Mouse (Mus musculus) forebrain, embryonic 16.5 days (tissue): Measurements from ENCODE around the gene Clec18a. TPM values are rescaled to one million over a fixed set of nuclear protein-coding genes. Genes with fewer than 3 reads are reported as not detected.
"Not testable (repeated sequence)": the region's sequence is repeated elsewhere in the genome, so short reads cannot be mapped to it uniquely, and the experiment has no call there.

Source experiments
- ATAC-seq: fragments of 200-750 bp; cut with Nextera tagmentation; 2 replicates; pipeline ENCODE4 v1.8.0; 2017; ENCODE audit warnings: mild to moderate bottlenecking, moderate library complexity
- H3K27ac ChIP-seq: fragments of 300-500 bp; sonication (generic); 2 replicates; pipeline ENCODE4 v1.5.1; 2014; ENCODE audit warnings: low read length, control low read depth
- H3K27me3 ChIP-seq: fragments of 300-500 bp; sonication (generic); replicated peaks from 2 replicates; pipeline ENCODE4 v1.6.1; 2014; ENCODE audit warnings: low read length; ENCODE audit not compliant: control insufficient read depth, insufficient read depth
- H3K36me3 ChIP-seq: fragments of 300-500 bp; sonication (generic); 2 replicates; pipeline ENCODE4 v1.6.1; 2014; ENCODE audit not compliant: control insufficient read depth, insufficient read depth
- H3K4me1 ChIP-seq: fragments of 300-500 bp; sonication (generic); replicated peaks from 2 replicates; pipeline ENCODE4 v1.6.1; 2014; ENCODE audit warnings: low read length; ENCODE audit not compliant: control insufficient read depth, insufficient read depth
- H3K4me2 ChIP-seq: fragments of 300-500 bp; sonication (generic); 2 replicates; pipeline ENCODE4 v1.6.1; 2014; ENCODE audit warnings: mild to moderate bottlenecking, low read length, control low read depth
- H3K4me3 ChIP-seq: fragments of 300-500 bp; sonication (generic); replicated peaks from 2 replicates; pipeline ENCODE4 v1.5.1; 2014; ENCODE audit warnings: mild to moderate bottlenecking, low read length, control low read depth
- H3K9ac ChIP-seq: fragments of 300-500 bp; sonication (generic); replicated peaks from 2 replicates; pipeline ENCODE4 v1.6.1; 2014; ENCODE audit warnings: low read depth, low read length, control low read depth
- H3K9me3 ChIP-seq: fragments of 300-500 bp; sonication (generic); 2 replicates; pipeline ENCODE4 v1.6.1; 2016; ENCODE audit warnings: low read length; ENCODE audit not compliant: control insufficient read depth
- WGBS: fragments of 180-500 bp; shearing (Covaris S2); extraction: QIAGEN DNeasy Blood & Tissue Kit; methylation state at CpG from one replicate; pipeline ENCODE4 v1.1.7; 2014; 5-methylcytosine and 5-hydroxymethylcytosine counted together
- polyA plus RNA-seq: library from polyadenylated mRNA; unstranded; fragments of >200 nt; fragmentation: Nextera tagmentation; extraction: Ambion mirVana; gene quantifications from 2 replicates; pipeline ENCODE4 v1.2.1, GENCODE M21; 2015

The Clec18a gene
- 0.28 and 0.67 TPM in 2 replicates for polyA plus RNA-seq

DNA sequence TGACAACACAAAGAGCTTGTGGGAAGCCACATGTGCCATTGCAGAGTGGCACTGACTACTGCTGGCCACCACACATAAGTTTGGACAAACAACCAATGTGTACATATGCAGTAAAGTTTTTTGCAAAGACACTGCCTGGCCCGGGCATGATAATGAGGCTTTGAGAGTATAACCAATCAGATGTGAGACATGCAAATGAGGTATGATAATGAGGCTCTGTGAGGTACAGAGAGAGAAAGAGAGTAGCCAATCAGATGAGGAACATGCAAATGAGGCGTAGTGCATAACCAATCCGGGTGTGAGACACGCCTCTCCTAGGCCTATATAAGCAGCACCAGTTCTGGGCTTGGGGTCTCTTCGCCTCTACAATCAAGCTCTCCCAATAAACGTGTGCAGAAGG is at the start of gene Clec18a:
TSS of gene Clec18a (minus strand) at position 101 of the 400 bp plus-strand sequence.
- H3K9ac ChIP-seq, H3K9me3 ChIP-seq, ATAC-seq, H3K4me2 ChIP-seq, H3K36me3 ChIP-seq, H3K4me3 ChIP-seq, H3K27ac ChIP-seq, H3K27me3 ChIP-seq: not testable (repeated sequence)
- 90% methylated on average over 4 of the region's 6 CpGs for WGBS
- H3K4me1 ChIP-seq: peaks cover 11% of the 10 kb centered on the region

DNA sequence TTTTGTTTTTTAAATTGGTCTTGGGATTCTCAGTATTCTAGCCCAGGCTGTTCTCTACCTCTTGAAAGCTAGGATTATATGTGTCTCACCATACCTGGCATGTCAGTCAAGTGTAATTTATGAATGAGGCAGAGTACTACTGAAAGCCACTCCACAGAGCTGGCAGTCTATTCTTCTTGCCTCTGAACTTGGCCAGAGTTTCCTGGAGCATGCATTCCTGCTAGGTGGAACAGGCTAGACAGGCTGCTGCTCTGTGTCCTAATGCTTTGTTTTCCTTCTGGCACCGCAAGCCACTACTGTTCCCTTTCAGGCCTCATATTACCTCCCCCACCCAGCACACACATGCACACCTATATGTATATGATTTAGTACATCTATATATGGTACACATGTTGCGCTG is 38.5 kb upstream of the Clec18a start:
- WGBS: 91% methylated on average over 2 of the region's 2 CpGs
- no peak overlapping the region for H3K27ac ChIP-seq
- H3K4me2 ChIP-seq: no peak overlapping the region
- no peak for ATAC-seq
- H3K9ac ChIP-seq: no peak overlapping the region
- H3K9me3 ChIP-seq: no peaks in the 10 kb centered on the region
- H3K4me3 ChIP-seq: no peak overlapping the region
- no peaks in the 10 kb centered on the region for H3K4me1 ChIP-seq
- H3K27me3 ChIP-seq: no peaks in the 10 kb centered on the region
- peaks cover 11% of the 10 kb centered on the region for H3K36me3 ChIP-seq

DNA sequence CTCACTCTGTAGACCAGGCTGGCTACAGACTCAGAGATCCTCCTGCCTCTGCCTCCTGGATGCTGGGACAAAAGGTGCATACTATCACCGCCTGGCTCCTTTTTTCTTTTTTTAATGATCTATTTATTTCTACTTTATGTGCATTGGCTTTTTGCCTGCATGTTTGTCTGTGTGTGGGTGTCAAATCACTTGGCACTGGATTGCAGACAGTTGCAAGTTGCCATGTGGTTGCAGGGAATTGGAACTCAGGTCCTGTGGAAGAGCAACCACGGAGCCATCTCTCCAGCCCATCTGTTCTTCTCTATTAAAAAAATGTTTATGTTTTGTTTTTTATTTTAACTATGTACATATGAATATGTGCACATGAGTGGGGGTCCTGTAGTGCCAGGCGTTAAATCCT is 27.3 kb upstream of the Clec18a start:
- H3K4me3 ChIP-seq: no peak overlapping the region
- H3K4me1 ChIP-seq: no peaks in the 10 kb centered on the region
- no peak; the same call in 1 of the 2 replicates for ATAC-seq
- no peak overlapping the region for H3K4me2 ChIP-seq
- H3K9me3 ChIP-seq: no peaks in the 10 kb centered on the region
- H3K36me3 ChIP-seq: peaks cover 29% of the 10 kb centered on the region
- H3K9ac ChIP-seq: no peak overlapping the region
- no peaks in the 10 kb centered on the region for H3K27me3 ChIP-seq
- no peak overlapping the region for H3K27ac ChIP-seq
- 76% methylated on average over 3 of the region's 3 CpGs for WGBS

DNA sequence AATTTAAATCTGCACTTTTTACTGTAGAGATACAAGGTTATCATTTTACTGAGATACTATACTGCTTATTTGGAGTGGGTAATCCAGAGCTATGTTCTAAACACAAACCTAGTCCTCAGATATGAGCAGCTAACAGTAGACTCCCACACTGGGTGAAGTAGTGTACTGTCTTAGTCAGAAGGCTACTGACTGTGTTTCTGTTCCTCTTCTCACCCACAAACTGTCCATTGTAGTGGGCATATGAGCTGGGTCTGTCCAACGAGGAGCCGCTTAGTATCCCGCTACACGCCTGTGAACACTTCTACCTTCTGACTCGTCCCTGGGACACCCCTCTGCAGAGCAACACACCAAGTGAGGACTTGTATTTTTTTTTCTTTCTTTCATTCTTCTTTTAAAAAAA is 22.7 kb upstream of the Clec18a start:
- H3K9me3 ChIP-seq: no peaks in the 10 kb centered on the region
- WGBS: 94% methylated on average over 5 of the region's 5 CpGs
- peaks cover 22% of the 10 kb centered on the region for H3K36me3 ChIP-seq
- no peak overlapping the region for H3K4me2 ChIP-seq
- H3K9ac ChIP-seq: no peak overlapping the region
- no peaks in the 10 kb centered on the region for H3K27me3 ChIP-seq
- ATAC-seq: no peak
- no peak overlapping the region for H3K27ac ChIP-seq
- H3K4me1 ChIP-seq: no peaks in the 10 kb centered on the region
- H3K4me3 ChIP-seq: no peak overlapping the region

DNA sequence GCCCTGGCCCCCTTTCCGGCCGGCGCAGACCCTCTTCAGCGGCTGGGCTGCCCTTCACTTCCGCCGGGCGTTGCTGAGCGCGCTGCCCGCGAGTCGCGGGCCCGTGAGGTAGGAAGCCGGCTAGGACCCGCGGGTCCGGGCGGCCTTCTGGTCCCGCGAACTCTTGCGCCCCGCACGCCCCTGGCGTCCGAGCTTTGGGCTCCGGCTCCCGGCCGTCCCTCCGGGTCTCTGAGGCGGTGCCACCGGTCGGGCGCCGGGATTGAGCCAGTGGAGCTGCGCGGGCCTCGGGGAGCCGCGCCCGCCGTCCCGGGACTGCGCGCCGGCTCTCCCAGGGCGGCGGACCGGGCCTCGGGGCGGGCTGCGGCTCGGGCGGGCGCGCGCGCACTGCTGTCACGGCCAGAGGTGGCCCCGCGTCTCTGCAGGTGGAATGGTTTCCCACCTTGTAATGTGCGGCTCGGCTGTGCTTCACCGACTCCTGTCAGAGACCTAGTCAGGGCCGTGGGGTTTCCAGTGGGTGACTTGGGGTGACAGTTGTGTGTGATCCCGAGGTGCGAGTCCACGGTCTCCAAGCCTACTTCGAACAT is 2.6 kb upstream of the Clec18a start:
- peak overlapping the region; percentile 73 for H3K4me2 ChIP-seq
- H3K27ac ChIP-seq, H3K36me3 ChIP-seq: not testable (repeated sequence)

DNA sequence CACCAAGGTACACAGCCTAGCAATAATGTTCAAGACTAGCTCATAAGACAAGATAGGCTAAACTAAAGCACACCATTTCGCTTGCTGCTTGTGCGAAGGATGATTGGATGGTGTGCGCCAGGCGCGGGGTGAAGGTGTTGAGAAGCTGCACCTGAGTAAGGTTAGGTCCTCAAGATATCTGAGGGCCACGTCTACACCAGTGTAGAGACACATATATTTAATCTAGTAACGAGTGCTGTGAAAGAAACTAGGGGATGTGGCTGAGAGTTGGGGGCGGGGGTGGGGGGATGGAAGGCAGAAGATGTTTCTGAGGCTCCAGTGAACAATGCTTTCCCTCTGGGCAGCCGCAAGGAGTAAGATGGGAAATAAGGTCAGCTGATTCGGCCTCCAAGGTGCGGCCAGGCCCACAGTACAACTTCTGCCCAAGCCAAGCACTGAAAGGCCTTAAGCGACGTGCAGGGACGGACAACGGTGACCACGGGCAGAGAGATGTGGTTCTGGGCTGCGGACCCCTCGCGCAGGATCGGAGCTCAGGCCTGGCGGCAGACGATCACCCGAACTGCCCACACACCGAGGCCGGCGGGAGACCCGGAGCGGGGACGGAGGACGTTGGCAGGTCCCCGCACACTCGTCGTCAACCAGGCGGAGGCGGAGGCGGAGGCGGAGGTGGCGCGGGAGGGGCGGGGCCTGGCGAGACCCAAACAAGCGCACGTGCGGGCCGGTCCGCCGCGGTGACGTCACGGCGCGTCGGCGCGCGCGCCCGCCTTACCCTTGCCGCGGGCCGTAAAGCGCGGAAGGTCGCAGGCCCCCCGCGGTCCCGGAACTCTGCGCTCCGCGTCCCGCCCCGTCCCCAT is 1.9 kb upstream of the Clec18a start, which contains the start of gene Pdpr:
TSS of gene Pdpr (plus strand) at position 766 of the 854 bp plus-strand sequence.
- H3K36me3 ChIP-seq: no peaks in the 10 kb centered on the region
- peak; percentile 95 for ATAC-seq
- no peaks in the 10 kb centered on the region for H3K9me3 ChIP-seq
- H3K4me2 ChIP-seq: peak within 1 kb of the TSS; percentile 83
- no peaks in the 10 kb centered on the region for H3K27me3 ChIP-seq
- 8% methylated on average over 39 of the region's 72 CpGs for WGBS
- H3K27ac ChIP-seq: peak within 1 kb of the TSS; percentile 58; the same call in 1 of the 2 replicates
- H3K4me1 ChIP-seq: peaks cover 11% of the 10 kb centered on the region
- H3K4me3 ChIP-seq: peak within 1 kb of the TSS; percentile 70
- H3K9ac ChIP-seq: peak within 1 kb of the TSS; percentile 79

More for the DNA sequence above, 2.6 kb upstream of the Clec18a start:
- Histone ChIP-seq H3K9ac (peak overlapping the region; percentile 62), H3K4me1 (peaks cover 11% of the 10 kb centered on the region), H3K4me3 (peak overlapping the region; percentile 70)
- H3K27me3 ChIP-seq, H3K9me3 ChIP-seq: not testable (repeated sequence)
- ATAC-seq: peak; percentile 41
- WGBS: under 1% methylated on average over 42 of the region's 69 CpGs

DNA sequence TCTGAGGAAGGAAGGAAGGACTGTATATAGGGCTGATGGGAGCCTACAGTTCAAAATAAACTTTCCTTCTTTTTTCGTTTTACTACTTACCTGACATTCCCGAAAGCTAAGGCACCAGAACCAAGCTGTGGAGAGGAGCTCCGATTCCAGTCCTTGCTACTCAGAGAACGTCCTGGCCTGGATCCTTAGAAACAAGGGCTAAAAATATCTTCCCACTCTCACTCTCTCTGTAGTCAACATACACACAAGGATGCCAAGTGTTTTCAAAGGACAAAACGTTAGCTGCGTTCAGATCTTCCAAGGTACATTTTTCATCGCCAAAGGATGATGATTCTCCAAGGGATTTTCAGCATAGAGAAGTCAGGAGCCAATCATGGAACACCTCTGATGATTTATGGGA is 520 bp downstream of the Clec18a start:
- no peak overlapping the region for H3K9ac ChIP-seq
- no peak overlapping the region for H3K27ac ChIP-seq
- 78% methylated on average over 7 of the region's 7 CpGs for WGBS
- no peaks in the 10 kb centered on the region for H3K9me3 ChIP-seq
- no peaks in the 10 kb centered on the region for H3K27me3 ChIP-seq
- H3K4me3 ChIP-seq: no peak overlapping the region
- H3K36me3 ChIP-seq: no peaks in the 10 kb centered on the region
- no peak for ATAC-seq
- no peak overlapping the region for H3K4me2 ChIP-seq
- H3K4me1 ChIP-seq: peaks cover 11% of the 10 kb centered on the region

DNA sequence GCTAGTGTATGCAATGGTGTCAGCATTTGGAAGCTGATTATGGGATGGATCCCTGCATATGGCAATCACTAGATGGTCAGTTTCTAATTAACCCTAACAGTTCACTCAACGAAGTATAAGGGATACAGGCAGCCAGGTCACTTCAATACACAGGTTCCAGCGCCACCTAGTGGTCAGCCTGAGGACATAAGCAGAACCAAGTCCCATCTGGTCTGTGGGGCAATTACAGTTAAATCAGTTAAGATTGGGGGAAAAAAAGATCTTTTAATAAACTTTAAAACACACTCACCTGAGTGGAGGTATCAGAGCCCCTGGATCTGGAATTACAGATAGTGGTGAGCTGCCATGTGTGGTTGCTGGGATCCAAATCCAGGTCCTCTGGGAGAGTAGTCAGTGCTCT is 2.1 kb downstream of the Clec18a start:
- H3K36me3 ChIP-seq: no peaks in the 10 kb centered on the region
- WGBS: 0% methylated on average over 2 of the region's 2 CpGs
- H3K9me3 ChIP-seq: no peaks in the 10 kb centered on the region
- H3K27me3 ChIP-seq: no peaks in the 10 kb centered on the region
- H3K4me2 ChIP-seq: no peak overlapping the region
- H3K4me1 ChIP-seq: peaks cover 4% of the 10 kb centered on the region; the same call in 1 of the 2 replicates
- H3K4me3 ChIP-seq: no peak overlapping the region
- H3K9ac ChIP-seq: no peak overlapping the region
- no peak overlapping the region for H3K27ac ChIP-seq
- no peak for ATAC-seq

DNA sequence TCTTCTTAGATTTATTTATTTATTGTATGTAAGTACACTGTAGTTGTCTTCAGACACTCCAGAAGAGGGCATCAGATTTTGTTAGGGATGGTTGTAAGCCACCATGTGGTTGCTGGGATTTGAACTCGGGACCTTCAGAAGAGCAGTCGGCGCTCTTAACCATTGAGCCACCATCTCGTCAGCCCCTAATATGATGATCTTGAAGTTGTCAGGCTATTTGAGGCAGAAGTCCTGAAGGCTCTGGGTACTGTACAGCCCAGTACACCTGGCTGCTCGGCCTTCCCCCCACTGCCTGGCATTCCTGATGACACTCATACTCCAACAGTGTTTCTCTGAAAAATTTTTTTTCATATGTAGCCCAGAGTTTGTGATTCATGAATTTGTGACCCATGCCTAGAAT is 8.3 kb downstream of the Clec18a start:
- not testable (repeated sequence) for ATAC-seq, H3K4me1 ChIP-seq, H3K9ac ChIP-seq, H3K4me3 ChIP-seq, H3K4me2 ChIP-seq, H3K27ac ChIP-seq, H3K36me3 ChIP-seq, H3K9me3 ChIP-seq, H3K27me3 ChIP-seq
- 91% methylated on average over 5 of the region's 5 CpGs for WGBS
